Mouse (Mus musculus) left cerebral cortex, adult 8-10 months (tissue): ENCODE results near the gene Aqr. TPM values are rescaled to one million over a fixed set of nuclear protein-coding genes. Genes with fewer than 3 reads are reported as not detected.

Experiments
- DNase-seq, 2 experiments: peaks; one replicate each; pipeline ENCODE4 v3.0.0; 2022; ENCODE audit warnings: low spot score in 2 of 2
- total RNA-seq, 4 experiments: library from RNA; stranded (reverse); gene quantifications; 2 replicates each; pipeline ENCODE4 v1.2.4; 2022

The Aqr gene
- total RNA-seq, 4 experiments from 2014 or later: 30.2 to 36.4 (median 31.8) TPM

- DNase-seq: no peak
Measured at GRCm38 (mm10) chr2:114136755-114137154, 50.1 kb downstream of the Aqr start.

- no peak for DNase-seq
Measured at GRCm38 (mm10) chr2:114135777-114136176, 51.0 kb downstream of the Aqr start.

- DNase-seq: no peak
Measured at GRCm38 (mm10) chr2:114133355-114133754, 53.5 kb downstream of the Aqr start.

- DNase-seq: no peak
Measured at GRCm38 (mm10) chr2:114130657-114131056, 56.2 kb downstream of the Aqr start.

GRCm38 (mm10) chr2:114123304-114123703 is 63.5 kb downstream of the Aqr start:
- no peak for DNase-seq

GRCm38 (mm10) chr2:114119451-114119850 is 67.4 kb downstream of the Aqr start:
- no peak for DNase-seq

GRCm38 (mm10) chr2:114117665-114118064 is 69.2 kb downstream of the Aqr start:
- DNase-seq: no peak

GRCm38 (mm10) chr2:114117235-114117634 is 69.6 kb downstream of the Aqr start:
- DNase-seq: no peak

GRCm38 (mm10) chr2:114115563-114115962 is 71.3 kb downstream of the Aqr start:
- DNase-seq: no peak

GRCm38 (mm10) chr2:114107288-114108278 is 79.2 kb downstream of the Aqr start:
- no peak for DNase-seq

GRCm38 (mm10) chr2:114106383-114106782 is 80.4 kb downstream of the Aqr start:
- DNase-seq: no peak

- no peak for DNase-seq
Measured at GRCm38 (mm10) chr2:114102471-114102870, 84.4 kb downstream of the Aqr start.

GRCm38 (mm10) chr2:114100834-114101233 is 86.0 kb downstream of the Aqr start:
- no peak for DNase-seq

GRCm38 (mm10) chr2:114099816-114100215 is 87.0 kb downstream of the Aqr start:
- no peak for DNase-seq

GRCm38 (mm10) chr2:114099109-114099508 is 87.7 kb downstream of the Aqr start:
- DNase-seq: no peak

GRCm38 (mm10) chr2:114097627-114098026 is 89.2 kb downstream of the Aqr start:
- DNase-seq: no peak

GRCm38 (mm10) chr2:114096570-114096969 is 90.3 kb downstream of the Aqr start:
- no peak for DNase-seq

GRCm38 (mm10) chr2:114095348-114095747 is 91.5 kb downstream of the Aqr start:
- DNase-seq: no peak

GRCm38 (mm10) chr2:114094696-114095095 is 92.1 kb downstream of the Aqr start:
- no peak for DNase-seq

- no peak for DNase-seq
Measured at GRCm38 (mm10) chr2:114093577-114093976, 93.2 kb downstream of the Aqr start.

- no peak for DNase-seq
Measured at GRCm38 (mm10) chr2:114089862-114090261, 97.0 kb downstream of the Aqr start.

- DNase-seq: no peak
Measured at GRCm38 (mm10) chr2:114087271-114087670, 99.6 kb downstream of the Aqr start.

- DNase-seq: no peak
Measured at GRCm38 (mm10) chr2:114071876-114072275, 114.9 kb downstream of the Aqr start.
